Mouse (Mus musculus) neural tube, postnatal 0 days (tissue): ENCODE measurements around the gene Vmn1r173. TPM values are rescaled to one million over a fixed set of nuclear protein-coding genes. Genes with fewer than 3 reads are reported as not detected.

ENCODE experiments used
- polyA plus RNA-seq: library from polyadenylated mRNA; unstranded; fragments of >200 nt; fragmentation: Nextera tagmentation; extraction: Ambion mirVana; gene quantifications from 2 replicates; pipeline ENCODE4 v1.2.1, GENCODE M21; 2015

Vmn1r173 gene
- not detected in 2 replicates for polyA plus RNA-seq

DNA sequence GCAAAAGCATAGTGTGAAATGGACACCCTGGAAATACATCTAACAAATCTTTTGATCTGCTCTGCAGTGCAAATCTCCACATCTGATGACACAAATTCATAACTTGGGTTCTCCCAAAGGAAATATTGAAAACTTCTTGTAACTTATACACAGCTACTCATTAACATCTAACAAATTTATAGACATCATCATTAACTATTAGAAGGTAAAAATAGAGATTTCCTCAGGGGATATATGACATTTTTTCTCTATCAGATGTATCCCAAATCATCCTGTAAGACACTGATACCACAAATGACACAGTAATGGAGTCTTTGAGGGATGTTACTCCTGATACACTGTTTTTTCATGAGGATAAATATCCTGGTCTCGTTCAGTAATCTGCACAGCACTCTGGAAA is at the start of gene Vmn1r173:
TSS of gene Vmn1r173 (plus strand) at position 301 of the 400 bp plus-strand sequence.

DNA sequence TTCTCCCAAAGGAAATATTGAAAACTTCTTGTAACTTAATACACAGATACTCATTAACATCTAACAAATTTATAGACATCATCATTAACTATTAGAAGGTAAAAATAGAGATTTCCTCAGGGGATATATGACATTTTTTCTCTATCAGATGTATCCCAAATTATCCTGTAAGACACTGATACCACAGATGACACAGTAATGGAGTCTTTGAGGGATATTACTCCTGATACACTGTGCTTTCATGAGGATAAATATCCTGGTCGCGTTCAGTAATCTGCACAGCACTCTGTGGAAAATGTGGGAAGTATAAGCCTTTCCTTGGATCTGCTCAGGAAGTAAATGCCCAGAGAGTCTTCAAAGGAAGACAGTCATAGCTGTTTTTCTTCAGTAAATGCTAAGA is 42.5 kb upstream of the Vmn1r173 start, which contains the start of gene Vmn1r172:
TSS of gene Vmn1r172 (plus strand) at position 301 of the 400 bp plus-strand sequence.

DNA sequence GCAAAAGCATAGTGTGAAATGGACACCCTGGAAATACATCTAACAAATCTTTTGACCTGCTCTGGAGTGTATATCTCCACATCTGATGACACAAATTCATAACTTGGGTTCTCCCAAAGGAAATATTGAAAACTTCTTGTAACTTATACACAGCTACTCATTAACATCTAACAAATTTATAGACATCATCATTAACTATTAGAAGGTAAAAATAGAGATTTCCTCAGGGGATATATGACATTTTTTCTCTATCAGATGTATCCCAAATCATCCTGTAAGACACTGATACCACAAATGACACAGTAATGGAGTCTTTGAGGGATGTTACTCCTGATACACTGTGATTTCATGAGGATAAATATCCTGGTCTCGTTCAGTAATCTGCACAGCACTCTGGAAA is 51.5 kb downstream of the Vmn1r173 start, which contains the start of gene Vmn1r174:
TSS of gene Vmn1r174 (plus strand) at position 301 of the 400 bp plus-strand sequence.

Other genes with a start within 250 kb of the Vmn1r173 start
- gene Vmn1r167, start 193.5 kb upstream of the Vmn1r173 start, polyA plus RNA-seq: not detected in 2 replicates
- not detected in 2 replicates for gene Vmn1r168, start 161.0 kb upstream of the Vmn1r173 start, polyA plus RNA-seq
- gene Vmn1r169, start 125.2 kb upstream of the Vmn1r173 start, polyA plus RNA-seq: not detected in 2 replicates
- gene Vmn1r170, start 94.5 kb upstream of the Vmn1r173 start, polyA plus RNA-seq: not detected in 2 replicates
- not detected in 2 replicates for gene Vmn1r171, start 70.0 kb upstream of the Vmn1r173 start, polyA plus RNA-seq
- gene Vmn1r172, start 42.4 kb upstream of the Vmn1r173 start, polyA plus RNA-seq: not detected in 2 replicates
- not detected in 2 replicates for gene Vmn1r174, start 51.6 kb downstream of the Vmn1r173 start, polyA plus RNA-seq
- gene Vmn1r175, start 109.9 kb downstream of the Vmn1r173 start, polyA plus RNA-seq: not detected in 2 replicates
- gene Vmn1r176, start 136.7 kb downstream of the Vmn1r173 start, polyA plus RNA-seq: not detected in 2 replicates
- gene Vmn1r177, start 165.7 kb downstream of the Vmn1r173 start, polyA plus RNA-seq: not detected in 2 replicates
- gene Vmn1r178, start 191.3 kb downstream of the Vmn1r173 start, polyA plus RNA-seq: not detected in 2 replicates
- not detected in 2 replicates for gene Vmn1r179, start 226.3 kb downstream of the Vmn1r173 start, polyA plus RNA-seq
- gene Vmn1r180, start 249.9 kb downstream of the Vmn1r173 start, polyA plus RNA-seq: not detected in 2 replicates